Mouse (Mus musculus) liver, embryonic 16.5 days (tissue): ENCODE measurements at regions not wholly inside any gene's neighbourhood (a gene's known extent, or its start where the extent isn't known, plus 50 kb on each side); places are given as distances from the start of the nearest gene placed in this dataset.
"Not testable (repeated sequence)": the region's sequence is repeated elsewhere in the genome, so short reads cannot be mapped to it uniquely, and the experiment has no call there.

Source experiments
- ATAC-seq: fragments of 200-750 bp; cut with Nextera tagmentation; 2 replicates; pipeline ENCODE4 v1.8.0; 2017; ENCODE audit warnings: low read depth, mild to moderate bottlenecking, moderate number of reproducible peaks, moderate library complexity
- H3K27ac ChIP-seq: fragments of 300-500 bp; sonication (generic); 2 replicates; pipeline ENCODE4 v1.5.1; 2014; ENCODE audit warnings: mild to moderate bottlenecking, low read length
- H3K27me3 ChIP-seq: fragments of 300-500 bp; sonication (generic); 2 replicates; pipeline ENCODE4 v1.6.1; 2014; ENCODE audit warnings: low read depth, low read length, mixed read lengths; ENCODE audit not compliant: control insufficient read depth, insufficient read depth
- H3K36me3 ChIP-seq: fragments of 300-500 bp; sonication (generic); 2 replicates; pipeline ENCODE4 v1.6.1; 2014; ENCODE audit warnings: mild to moderate bottlenecking; ENCODE audit not compliant: control insufficient read depth, insufficient read depth
- H3K4me1 ChIP-seq: fragments of 300-500 bp; sonication (generic); 2 replicates; pipeline ENCODE4 v1.6.1; 2014; ENCODE audit warnings: low read depth, low read length, mixed read lengths; ENCODE audit not compliant: control insufficient read depth
- H3K4me2 ChIP-seq: fragments of 300-500 bp; sonication (generic); 2 replicates; pipeline ENCODE4 v1.6.1; 2014; ENCODE audit warnings: low read depth, low read length, mixed read lengths
- H3K4me3 ChIP-seq: fragments of 300-500 bp; sonication (generic); 2 replicates; pipeline ENCODE4 v1.5.1; 2014; ENCODE audit warnings: low read depth, mild to moderate bottlenecking, low read length
- H3K9ac ChIP-seq: fragments of 300-500 bp; sonication (generic); 2 replicates; pipeline ENCODE4 v1.6.1; 2014; ENCODE audit warnings: low read depth, low read length
- H3K9me3 ChIP-seq: fragments of 300-500 bp; sonication (generic); replicated peaks from 2 replicates; pipeline ENCODE4 v1.6.1; 2016; ENCODE audit warnings: low read length; ENCODE audit not compliant: control insufficient read depth
- WGBS: fragments of 180-500 bp; shearing (Covaris S2); extraction: QIAGEN DNeasy Blood & Tissue Kit; methylation state at CpG from one replicate; pipeline ENCODE4 v1.1.7; 2014; ENCODE audit not compliant: insufficient replicate concordance; 5-methylcytosine and 5-hydroxymethylcytosine counted together

DNA sequence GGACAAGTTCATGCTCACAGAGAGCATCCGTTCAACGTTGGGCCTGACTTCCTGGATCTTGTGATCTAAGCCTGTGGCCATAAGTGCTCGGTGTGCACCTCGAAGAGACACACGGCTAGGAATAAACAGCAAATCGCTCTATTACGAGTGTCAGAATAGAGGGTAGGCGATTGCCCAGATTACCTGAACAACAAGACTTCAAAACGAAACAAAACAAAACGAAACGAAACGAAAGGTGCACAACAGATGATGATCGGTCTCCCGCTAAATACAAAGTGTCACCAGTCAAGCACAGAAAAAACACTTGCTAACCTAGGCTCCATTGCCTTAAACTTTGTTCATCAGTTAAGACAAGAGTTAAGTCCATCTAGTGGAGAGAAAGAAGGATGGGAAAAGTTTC, 67.4 kb downstream of the Pdia4 start:
- not testable (repeated sequence) for H3K4me2 ChIP-seq, H3K4me1 ChIP-seq, H3K4me3 ChIP-seq, H3K9me3 ChIP-seq, H3K36me3 ChIP-seq, H3K9ac ChIP-seq, H3K27ac ChIP-seq, ATAC-seq, H3K27me3 ChIP-seq
- 81% methylated on average over 8 of the region's 14 CpGs for WGBS

GRCm38 (mm10) chr6:47743856-47744255, 69.4 kb downstream of the Pdia4 start:
- not testable (repeated sequence) for H3K4me3 ChIP-seq, H3K4me1 ChIP-seq, H3K27me3 ChIP-seq, H3K9me3 ChIP-seq, H3K36me3 ChIP-seq, H3K27ac ChIP-seq, H3K9ac ChIP-seq, H3K4me2 ChIP-seq, ATAC-seq
- 0% methylated on average over 4 of the region's 20 CpGs for WGBS

DNA sequence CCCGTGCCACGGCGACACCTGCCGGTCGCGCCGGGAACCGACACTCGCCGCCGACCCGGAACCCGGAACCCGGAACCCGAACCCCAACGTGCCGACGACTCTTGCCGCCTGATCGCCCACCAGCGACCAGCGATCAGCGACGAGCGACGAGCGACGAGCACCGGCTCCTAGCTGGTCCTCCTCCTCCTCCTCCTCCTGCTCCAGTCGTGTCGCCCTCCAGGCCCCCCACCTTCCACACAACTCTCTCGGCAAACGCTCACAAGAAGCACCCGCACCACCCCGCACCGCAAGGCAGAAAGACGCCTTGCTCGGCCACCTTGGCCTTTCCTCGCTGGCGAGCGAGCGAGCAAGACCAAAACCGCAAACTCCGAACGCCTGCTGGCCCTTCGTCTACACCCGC, 73.0 kb downstream of the Pdia4 start:
- not testable (repeated sequence) for ATAC-seq, H3K27me3 ChIP-seq, H3K36me3 ChIP-seq, H3K27ac ChIP-seq, H3K9me3 ChIP-seq, H3K9ac ChIP-seq, H3K4me1 ChIP-seq
- peak overlapping the region; percentile 54 for H3K4me3 ChIP-seq
- 3% methylated on average over 21 of the region's 47 CpGs for WGBS
- H3K4me2 ChIP-seq = peak overlapping the region; percentile 68

GRCm38 (mm10) chr6:47739696-47740095, 73.5 kb downstream of the Pdia4 start:
- H3K36me3 ChIP-seq, H3K27ac ChIP-seq, H3K27me3 ChIP-seq, H3K9me3 ChIP-seq, H3K4me3 ChIP-seq, H3K9ac ChIP-seq, ATAC-seq, H3K4me2 ChIP-seq, H3K4me1 ChIP-seq: not testable (repeated sequence)
- WGBS = 1% methylated on average over 11 of the region's 26 CpGs

- WGBS = no CpG with 5 or more reads among the region's 3 CpGs
- H3K27ac ChIP-seq, H3K4me1 ChIP-seq, H3K36me3 ChIP-seq, ATAC-seq, H3K27me3 ChIP-seq, H3K9ac ChIP-seq, H3K4me2 ChIP-seq, H3K9me3 ChIP-seq, H3K4me3 ChIP-seq: not testable (repeated sequence)
These were observed 75.3 kb downstream of the Pdia4 start for GRCm38 (mm10) chr6:47737972-47738371.
